Mouse (Mus musculus): Measurements from ENCODE around the gene Ddit4l. TPM values are rescaled to one million over a fixed set of nuclear protein-coding genes. Genes with fewer than 3 reads are reported as not detected.

Gene Ddit4l
- total and polyA plus RNA-seq, 2 experiments from 2014 or later: 1.8 to 5.6 TPM

DNA sequence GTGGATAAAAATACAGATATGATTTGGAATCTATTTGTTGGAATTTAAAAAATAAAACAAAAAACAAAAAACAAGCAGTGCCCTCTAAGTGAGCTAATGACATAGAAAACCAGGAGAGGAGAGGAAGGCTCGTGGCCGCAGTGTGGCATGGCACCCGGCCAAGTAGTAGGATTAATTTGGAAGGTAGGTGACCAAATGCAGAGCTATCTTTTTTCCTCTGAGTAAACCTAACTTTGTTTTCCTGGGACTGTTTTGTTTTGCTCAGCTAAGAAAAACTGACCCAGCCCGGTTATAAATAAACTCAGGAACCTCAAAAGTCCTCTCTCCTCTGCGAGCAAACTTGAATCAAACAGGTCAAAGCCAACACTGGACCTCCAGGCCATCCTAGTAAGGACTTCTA, 3.6 kb downstream of the Ddit4l start:
- Histone ChIP-seq H3K36me3 (ENCODE audit: insufficient read depth) (no peaks in the 10 kb centered on the region), H3K9ac (no peak overlapping the region), H3K4me3 (ENCODE audit: low read depth, low read length) (no peak overlapping the region), H3K4me1 (ENCODE audit: insufficient read depth) (0 out of 2 replicates have a peak, but pooled peaks cover 8% of the 10 kb centered on the region), H3K9me3 (ENCODE audit: low read length) (no peaks in the 10 kb centered on the region), H3K4me2 (ENCODE audit: low read depth) (no peak overlapping the region), H3K27me3 (ENCODE audit: insufficient read depth, low read length) (no peaks in the 10 kb centered on the region; the same call in 1 of the 2 replicates), H3K27ac (ENCODE audit: low read depth, low read length) (no peak overlapping the region)
- DNase-seq (no peak), ATAC-seq (no peak)
- no peak for TF ChIP-seq CTCF (IDR thresholded peaks at IDR 0.05; ENCODE audit: low read depth)
- 56% methylated on average over 5 of the region's 5 CpGs for WGBS

DNA sequence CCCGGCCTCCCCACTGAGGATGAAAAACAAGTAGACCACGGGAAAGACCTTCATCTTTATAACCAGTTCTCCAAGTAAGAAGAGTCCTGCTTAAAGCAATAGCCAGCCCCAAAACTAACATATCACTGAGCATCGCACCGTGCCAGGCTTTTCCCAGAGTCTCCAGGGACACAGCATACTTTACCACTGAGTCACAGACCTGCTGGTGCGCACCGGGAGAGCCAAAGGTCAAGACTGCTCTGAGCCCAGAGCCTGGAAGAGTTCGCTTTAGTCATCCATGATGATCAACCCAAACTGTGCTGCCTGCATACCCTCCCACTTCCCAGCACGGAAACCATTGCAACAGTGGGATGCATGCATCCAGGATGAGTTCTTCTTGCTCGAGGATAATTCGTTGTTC, 12.3 kb downstream of the Ddit4l start:
- WGBS: 94% methylated on average over 10 of the region's 10 CpGs
- H3K9ac ChIP-seq: no peak overlapping the region
- no peak overlapping the region for H3K4me3 ChIP-seq (ENCODE audit: low read depth, low read length)
- no peak for ATAC-seq
- DNase-seq: no peak
- TF ChIP-seq CTCF (IDR thresholded peaks at IDR 0.05; ENCODE audit: low read depth): no peak
- no peaks in the 10 kb centered on the region for H3K36me3 ChIP-seq (ENCODE audit: insufficient read depth)
- no peak overlapping the region for H3K4me2 ChIP-seq (ENCODE audit: low read depth)
- no peak overlapping the region for H3K27ac ChIP-seq (ENCODE audit: low read depth, low read length)
- no peaks in the 10 kb centered on the region for H3K9me3 ChIP-seq (ENCODE audit: low read length)
- no peaks in the 10 kb centered on the region for H3K4me1 ChIP-seq (ENCODE audit: insufficient read depth)
- no peaks in the 10 kb centered on the region for H3K27me3 ChIP-seq (ENCODE audit: insufficient read depth, low read length)

DNA sequence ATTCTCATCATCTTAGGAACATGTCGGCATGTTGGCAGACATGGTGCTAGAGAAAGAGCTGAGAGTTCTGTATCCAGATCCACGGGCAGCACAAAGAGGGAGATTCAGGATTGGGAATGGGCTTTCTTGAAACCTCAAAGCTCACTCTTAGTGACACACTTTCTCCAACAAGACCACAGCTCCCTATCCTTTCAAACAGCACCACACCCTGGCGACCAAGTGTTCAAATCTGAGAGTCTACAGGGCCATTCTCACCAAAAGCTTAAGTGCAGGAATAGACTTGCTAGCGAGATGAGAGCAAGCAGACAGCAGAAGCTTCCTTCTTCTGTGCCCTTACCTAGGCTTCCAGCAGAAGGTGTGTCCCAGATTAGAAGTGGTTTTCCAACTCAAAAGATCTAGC, 15.2 kb downstream of the Ddit4l start:
- H3K27me3 ChIP-seq (ENCODE audit: insufficient read depth, low read length): no peaks in the 10 kb centered on the region
- TF ChIP-seq CTCF (IDR thresholded peaks at IDR 0.05; ENCODE audit: low read depth): no peak
- 90% methylated on average over 4 of the region's 4 CpGs for WGBS

DNA sequence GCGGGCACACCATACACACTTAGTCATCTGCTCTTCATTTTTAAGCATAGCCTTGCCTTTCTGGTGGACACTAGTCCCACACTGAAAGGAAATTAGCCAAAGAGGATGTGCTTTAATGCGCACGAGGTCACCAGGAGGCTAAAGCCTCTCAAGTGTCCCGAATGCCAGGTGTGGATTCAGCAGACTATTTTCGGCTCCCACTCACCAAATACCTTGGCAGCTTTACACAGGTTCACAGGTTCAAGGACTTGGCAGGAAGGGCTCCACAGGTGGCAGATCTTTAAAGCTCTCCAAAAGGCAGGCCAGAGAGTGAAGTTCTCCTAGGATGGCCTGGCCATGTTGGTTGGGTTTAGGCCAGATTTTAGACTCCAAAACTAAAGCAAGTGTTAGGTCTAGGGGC, 19.8 kb downstream of the Ddit4l start:
- Histone ChIP-seq H3K27ac (ENCODE audit: low read depth, low read length) (no peak overlapping the region), H3K9me3 (ENCODE audit: low read length) (no peaks in the 10 kb centered on the region), H3K4me3 (ENCODE audit: low read depth, low read length) (no peak overlapping the region), H3K9ac (no peak overlapping the region), H3K27me3 (ENCODE audit: insufficient read depth, low read length) (no peaks in the 10 kb centered on the region), H3K4me2 (ENCODE audit: low read depth) (no peak overlapping the region), H3K36me3 (ENCODE audit: insufficient read depth) (no peaks in the 10 kb centered on the region), H3K4me1 (ENCODE audit: insufficient read depth) (no peaks in the 10 kb centered on the region)
- no peak for TF ChIP-seq CTCF (IDR thresholded peaks at IDR 0.05; ENCODE audit: low read depth)
- no peak for ATAC-seq
- no peak for DNase-seq
- 95% methylated on average over 5 of the region's 5 CpGs for WGBS

More for the DNA sequence above, 15.2 kb downstream of the Ddit4l start:
- no peak overlapping the region for H3K27ac ChIP-seq (ENCODE audit: low read depth, low read length)
- no peaks in the 10 kb centered on the region for H3K4me1 ChIP-seq (ENCODE audit: insufficient read depth)
- H3K4me3 ChIP-seq (ENCODE audit: low read depth, low read length): no peak overlapping the region
- DNase-seq (no peak), ATAC-seq (no peak)
- no peak overlapping the region for H3K9ac ChIP-seq
- no peak overlapping the region for H3K4me2 ChIP-seq (ENCODE audit: low read depth)
- H3K36me3 ChIP-seq (ENCODE audit: insufficient read depth): no peaks in the 10 kb centered on the region
- H3K9me3 ChIP-seq (ENCODE audit: low read length): no peaks in the 10 kb centered on the region

DNA sequence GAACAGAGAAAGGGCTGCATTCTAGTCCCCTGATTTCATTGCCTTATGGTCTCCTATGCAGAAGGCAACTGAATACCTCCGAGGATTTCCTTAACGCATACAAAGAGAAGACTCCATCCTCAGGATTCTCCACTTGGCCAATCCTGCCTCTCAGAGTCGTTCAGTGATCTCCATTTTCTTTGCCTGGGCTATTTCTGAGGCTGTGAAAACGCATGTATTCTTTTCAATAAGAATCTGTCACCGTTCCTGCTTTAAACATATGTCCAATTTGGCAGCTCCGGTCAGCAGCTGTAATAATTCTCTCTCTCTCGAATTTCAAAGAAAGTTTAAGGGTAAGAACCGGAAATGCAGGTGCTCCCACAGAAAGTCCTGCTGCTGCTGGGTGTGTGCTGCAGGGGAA, 20.7 kb downstream of the Ddit4l start:
- no peak for ATAC-seq
- H3K4me1 ChIP-seq (ENCODE audit: insufficient read depth): no peaks in the 10 kb centered on the region
- H3K36me3 ChIP-seq (ENCODE audit: insufficient read depth): no peaks in the 10 kb centered on the region
- DNase-seq: no peak
- H3K27me3 ChIP-seq (ENCODE audit: insufficient read depth, low read length): no peaks in the 10 kb centered on the region
- H3K9ac ChIP-seq: no peak overlapping the region
- WGBS: 22% methylated on average over 8 of the region's 8 CpGs
- no peak overlapping the region for H3K4me2 ChIP-seq (ENCODE audit: low read depth)
- no peak for TF ChIP-seq CTCF (IDR thresholded peaks at IDR 0.05; ENCODE audit: low read depth)
- no peak overlapping the region for H3K4me3 ChIP-seq (ENCODE audit: low read depth, low read length)
- no peaks in the 10 kb centered on the region for H3K9me3 ChIP-seq (ENCODE audit: low read length)
- H3K27ac ChIP-seq (ENCODE audit: low read depth, low read length): no peak overlapping the region

DNA sequence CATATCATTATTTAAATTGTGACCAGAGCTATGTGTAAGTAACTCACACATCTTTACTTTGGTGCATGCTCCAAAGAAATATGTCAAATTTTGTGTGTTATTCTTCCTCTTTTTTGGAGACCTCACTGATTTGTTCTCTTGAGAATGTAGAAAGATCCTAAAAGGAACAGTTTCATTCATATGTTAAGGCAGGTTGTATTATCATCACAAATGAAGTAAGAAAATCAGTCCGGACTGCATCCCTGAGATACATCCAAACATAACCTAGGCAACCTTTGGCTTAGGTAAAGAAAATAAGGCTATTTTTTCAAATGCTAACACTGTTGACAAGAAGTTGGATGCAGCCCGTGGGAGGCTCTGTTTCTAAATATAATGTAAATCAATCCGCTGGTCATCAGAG, 21.2 kb downstream of the Ddit4l start:
- no peak for DNase-seq
- H3K9ac ChIP-seq: no peak overlapping the region
- H3K4me1 ChIP-seq (ENCODE audit: insufficient read depth): no peaks in the 10 kb centered on the region
- WGBS: 51% methylated on average over 3 of the region's 3 CpGs
- no peaks in the 10 kb centered on the region for H3K36me3 ChIP-seq (ENCODE audit: insufficient read depth)
- no peaks in the 10 kb centered on the region for H3K9me3 ChIP-seq (ENCODE audit: low read length)
- no peak overlapping the region for H3K4me2 ChIP-seq (ENCODE audit: low read depth)
- TF ChIP-seq CTCF (IDR thresholded peaks at IDR 0.05; ENCODE audit: low read depth): no peak
- no peak overlapping the region for H3K27ac ChIP-seq (ENCODE audit: low read depth, low read length)
- ATAC-seq: no peak
- no peaks in the 10 kb centered on the region for H3K27me3 ChIP-seq (ENCODE audit: insufficient read depth, low read length)
- H3K4me3 ChIP-seq (ENCODE audit: low read depth, low read length): no peak overlapping the region

DNA sequence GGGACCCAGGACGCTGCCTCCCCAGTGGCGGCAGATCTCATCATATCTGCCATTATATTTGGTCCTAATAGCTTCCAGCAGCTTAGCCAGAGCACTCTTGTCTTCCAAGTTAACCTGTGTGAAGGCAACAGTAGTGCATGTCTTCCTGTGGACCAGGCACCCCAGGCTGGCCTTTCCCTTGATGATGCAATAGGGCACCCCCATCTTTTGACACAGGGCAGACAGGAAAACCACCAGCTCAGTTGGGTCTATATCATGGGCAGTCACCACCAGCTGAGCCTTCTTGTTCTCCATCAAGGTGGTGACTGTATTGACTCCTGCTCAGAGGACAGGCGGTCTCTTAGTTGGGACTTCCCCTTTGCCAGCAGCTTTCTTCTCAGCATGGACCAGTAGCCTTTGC, 22.7 kb downstream of the Ddit4l start:
- ATAC-seq (no peak), DNase-seq (no peak)
- Histone ChIP-seq H3K4me3 (ENCODE audit: low read depth, low read length) (no peak overlapping the region), H3K9me3 (ENCODE audit: low read length) (no peaks in the 10 kb centered on the region), H3K36me3 (ENCODE audit: insufficient read depth) (no peaks in the 10 kb centered on the region), H3K4me1 (ENCODE audit: insufficient read depth) (no peaks in the 10 kb centered on the region), H3K9ac (no peak overlapping the region), H3K27me3 (ENCODE audit: insufficient read depth, low read length) (no peaks in the 10 kb centered on the region), H3K27ac (ENCODE audit: low read depth, low read length) (no peak overlapping the region), H3K4me2 (ENCODE audit: low read depth) (no peak overlapping the region)
- no peak for TF ChIP-seq CTCF (IDR thresholded peaks at IDR 0.05; ENCODE audit: low read depth)
- 96% methylated on average over 3 of the region's 3 CpGs for WGBS

DNA sequence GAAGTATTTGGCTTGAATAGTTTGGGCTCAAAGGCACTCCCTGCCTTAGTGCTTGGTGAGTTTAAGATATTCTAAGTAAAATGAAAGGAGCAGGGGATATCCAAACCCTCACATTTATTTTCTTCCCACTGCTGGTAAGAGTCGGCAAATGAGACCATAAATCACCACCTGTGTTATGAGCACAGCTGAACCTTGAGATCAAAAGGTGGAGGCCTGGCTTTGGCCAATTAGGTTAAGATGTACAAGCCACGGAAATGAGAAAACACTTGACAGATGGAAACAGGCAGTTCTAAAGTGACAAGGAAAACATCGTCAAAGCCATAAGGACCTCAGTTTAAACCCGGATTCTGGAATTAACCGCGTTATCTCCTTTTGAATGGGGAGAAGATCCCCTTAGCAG, 23.5 kb downstream of the Ddit4l start:
- Histone ChIP-seq H3K27ac (ENCODE audit: low read depth, low read length) (no peak overlapping the region), H3K4me2 (ENCODE audit: low read depth) (no peak overlapping the region), H3K9me3 (ENCODE audit: low read length) (no peaks in the 10 kb centered on the region), H3K4me3 (ENCODE audit: low read depth, low read length) (no peak overlapping the region), H3K36me3 (ENCODE audit: insufficient read depth) (no peaks in the 10 kb centered on the region), H3K9ac (no peak overlapping the region), H3K27me3 (ENCODE audit: insufficient read depth, low read length) (no peaks in the 10 kb centered on the region), H3K4me1 (ENCODE audit: insufficient read depth) (no peaks in the 10 kb centered on the region)
- WGBS: 73% methylated on average over 6 of the region's 6 CpGs
- DNase-seq (no peak), ATAC-seq (no peak)
- no peak for TF ChIP-seq CTCF (IDR thresholded peaks at IDR 0.05; ENCODE audit: low read depth)

Data from forebrain, postnatal 0 days (tissue).